Mouse (Mus musculus): ENCODE measurements around the gene Thegl.
"Not testable (repeated sequence)": the region's sequence is repeated elsewhere in the genome, so short reads cannot be mapped to it uniquely, and the experiment has no call there.

Thegl gene

GRCm38 (mm10) chr5:77015544-77016482 lies at the start of gene Thegl:
Thegl (plus strand) TSS chr5:77016023.
- DNase-seq (ENCODE audit: low spot score in 2 of 2) = peak; percentile 69 to 82

- no peak for DNase-seq (ENCODE audit: low spot score in 2 of 2)
Measured at GRCm38 (mm10) chr5:76969250-76969649, 46.6 kb upstream of the Thegl start.

GRCm38 (mm10) chr5:76971115-76971514 lies 44.7 kb upstream of the Thegl start:
- DNase-seq (ENCODE audit: low spot score in 2 of 2) = not testable (repeated sequence)

DNA sequence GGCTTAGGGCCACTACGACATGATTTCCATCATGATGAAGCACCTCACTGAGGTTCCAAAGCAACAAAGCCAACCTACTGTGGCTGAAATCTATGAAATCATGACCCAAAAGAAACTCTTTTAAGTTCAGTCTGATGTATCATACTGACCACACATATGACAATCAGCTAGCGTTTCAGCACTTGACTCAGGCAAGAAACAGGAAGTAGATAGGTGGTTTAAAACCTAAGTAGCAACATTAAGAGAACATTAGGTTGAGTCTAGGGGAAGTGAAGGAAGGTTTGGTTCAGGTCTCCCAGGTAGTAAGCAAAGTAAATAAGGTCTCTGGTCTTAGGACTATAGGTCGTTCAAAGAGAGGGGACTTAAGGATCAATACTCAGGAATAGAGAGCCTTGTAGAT lies 42.3 kb upstream of the Thegl start:
- no peak for DNase-seq (ENCODE audit: low spot score in 2 of 2)

DNA sequence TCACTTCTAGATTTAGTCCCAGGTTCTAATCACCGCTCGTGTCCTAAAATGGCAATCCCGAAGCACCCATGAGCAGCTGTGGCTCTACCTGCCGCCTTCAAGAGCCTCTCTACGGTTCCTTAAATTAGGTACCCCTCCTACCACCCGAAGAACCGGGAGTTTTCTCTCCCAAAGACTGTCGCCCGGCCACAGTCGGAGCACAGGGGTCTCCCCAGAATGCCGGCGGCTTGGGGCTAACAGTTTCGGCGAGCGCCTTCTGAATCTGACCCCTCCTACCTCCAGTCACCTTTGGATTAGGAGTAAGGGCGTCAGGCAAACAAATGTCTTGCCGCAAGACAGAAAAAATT lies 41.6 kb upstream of the Thegl start:
- DNase-seq (ENCODE audit: low spot score in 2 of 2) = no peak

DNA sequence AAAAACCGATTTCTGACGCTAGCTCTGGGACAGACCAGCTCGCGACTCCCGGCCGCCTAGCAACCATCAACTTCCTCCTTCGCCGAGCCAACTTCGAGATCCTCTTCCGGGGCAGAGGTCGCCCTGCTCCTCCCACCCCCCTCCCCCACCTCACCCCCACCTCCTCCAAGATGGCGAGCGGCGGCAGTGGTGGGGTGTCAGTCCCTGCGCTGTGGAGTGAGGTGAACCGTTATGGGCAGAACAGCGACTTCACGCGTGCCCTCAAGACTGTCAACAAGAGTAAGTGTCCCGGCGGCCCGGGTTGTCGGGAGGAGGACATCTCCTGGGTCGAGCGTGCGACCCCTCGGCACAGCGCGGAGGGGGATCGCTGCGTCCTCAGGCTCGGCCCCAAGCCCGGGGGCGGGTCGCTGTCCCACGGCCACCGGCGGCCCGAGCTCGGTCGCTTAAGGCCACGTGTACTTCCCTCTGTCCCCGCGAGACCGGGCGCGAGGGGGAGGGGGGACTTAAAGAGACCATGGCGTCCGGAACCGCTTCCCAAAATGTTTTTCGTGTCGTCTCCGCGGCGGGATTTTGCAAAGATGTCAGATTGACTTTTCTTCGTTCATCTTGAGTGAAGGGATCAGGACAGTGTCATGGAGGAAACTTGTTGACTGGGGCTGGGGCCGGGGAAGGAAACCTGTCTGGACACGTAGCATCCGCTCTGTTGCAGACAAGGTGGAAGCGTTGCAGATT lies 41.1 kb upstream of the Thegl start, which contains the start of gene Srp72:
TSS of gene Srp72 (plus strand) at position 130 of the 732 bp plus-strand sequence.
- DNase-seq (ENCODE audit: low spot score in 2 of 2) = peak; percentile 61 to 78

GRCm38 (mm10) chr5:76975736-76976135 lies 40.1 kb upstream of the Thegl start:
- no peak for DNase-seq (ENCODE audit: low spot score in 2 of 2)

GRCm38 (mm10) chr5:76984015-76984414 lies 31.8 kb upstream of the Thegl start:
- no peak for DNase-seq (ENCODE audit: low spot score in 2 of 2)

- DNase-seq (ENCODE audit: low spot score in 2 of 2) = no peak
Measured at GRCm38 (mm10) chr5:76990789-76991188, 25.0 kb upstream of the Thegl start.

GRCm38 (mm10) chr5:76993174-76993814 lies 22.5 kb upstream of the Thegl start:
- DNase-seq (ENCODE audit: low spot score in 2 of 2) = no peak

DNA sequence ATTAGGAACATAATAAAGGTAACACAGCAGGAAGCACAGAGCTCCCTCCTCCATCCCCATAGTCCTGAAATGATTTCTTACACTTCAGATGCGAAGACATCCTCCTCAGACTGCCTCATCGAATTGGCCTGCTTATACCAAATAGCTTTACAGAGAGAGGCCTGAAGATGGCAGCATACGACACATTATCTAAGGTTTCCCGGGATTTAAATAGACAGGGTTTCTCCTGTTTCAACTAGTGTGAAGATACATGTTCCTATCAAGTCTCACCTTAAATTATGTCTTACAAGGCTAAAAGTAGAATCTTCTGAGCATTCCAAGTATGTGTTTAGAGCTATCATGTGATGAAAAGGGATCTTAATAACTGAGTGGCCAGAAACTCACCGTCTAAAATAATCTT lies 17.4 kb upstream of the Thegl start:
- no peak for DNase-seq (ENCODE audit: low spot score in 2 of 2)

DNA sequence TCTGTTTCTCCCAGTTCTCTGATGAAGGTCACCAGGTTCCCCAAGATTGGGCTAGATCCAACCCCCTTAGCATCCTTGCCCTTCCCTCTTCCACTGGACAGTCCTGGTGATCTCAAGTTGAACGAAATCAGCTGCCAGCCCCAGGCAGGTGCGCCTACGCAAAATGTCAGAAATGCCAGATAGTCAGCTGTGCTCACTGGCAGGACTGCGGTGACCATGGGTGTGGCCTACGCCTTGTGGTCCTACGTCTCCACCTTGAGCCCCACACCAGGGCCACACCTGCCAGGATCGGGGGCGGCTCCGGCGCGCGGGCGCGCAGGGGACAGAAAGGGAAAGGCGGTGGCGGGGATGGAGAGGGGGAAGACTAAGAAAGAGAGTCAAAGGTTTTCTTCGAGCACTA lies 14.6 kb upstream of the Thegl start:
- DNase-seq (ENCODE audit: low spot score in 2 of 2) = no peak

GRCm38 (mm10) chr5:77004051-77004821 lies 11.6 kb upstream of the Thegl start, which contains the start of gene Arl9:
Arl9 (plus strand) TSS chr5:77004055.
- no peak for DNase-seq (ENCODE audit: low spot score in 2 of 2)

GRCm38 (mm10) chr5:77010352-77010751 lies 5.5 kb upstream of the Thegl start:
- no peak for DNase-seq (ENCODE audit: low spot score in 2 of 2)

- no peak for DNase-seq (ENCODE audit: low spot score in 2 of 2)
Measured at GRCm38 (mm10) chr5:77011082-77011481, 4.7 kb upstream of the Thegl start.

DNA sequence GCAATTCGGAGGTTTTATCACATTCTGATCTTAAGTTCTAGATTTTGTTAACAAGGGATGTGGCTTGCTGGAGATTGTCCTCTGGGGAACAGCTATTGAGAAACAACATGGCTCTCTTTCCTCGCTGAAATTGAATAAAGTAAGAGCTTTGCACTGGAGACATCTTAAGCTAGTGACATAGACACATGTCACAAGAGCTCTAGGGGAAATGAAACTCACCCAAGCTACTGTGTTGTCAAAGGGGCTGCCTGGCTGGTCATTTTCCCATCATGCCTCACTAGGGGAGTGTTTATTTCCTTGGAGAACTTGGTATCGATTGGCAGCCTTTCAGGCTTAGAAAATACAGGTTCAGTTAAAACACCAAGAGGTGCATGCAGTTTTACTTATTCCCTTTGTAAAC lies 2.7 kb upstream of the Thegl start:
- no peak for DNase-seq (ENCODE audit: low spot score in 2 of 2)

GRCm38 (mm10) chr5:77028034-77028433 lies 12.2 kb downstream of the Thegl start:
- DNase-seq (ENCODE audit: low spot score in 2 of 2) = no peak

- DNase-seq (ENCODE audit: low spot score in 2 of 2) = peak in 1 of 2 experiments; percentile 24
Measured at GRCm38 (mm10) chr5:77029735-77030134, 13.9 kb downstream of the Thegl start.

DNA sequence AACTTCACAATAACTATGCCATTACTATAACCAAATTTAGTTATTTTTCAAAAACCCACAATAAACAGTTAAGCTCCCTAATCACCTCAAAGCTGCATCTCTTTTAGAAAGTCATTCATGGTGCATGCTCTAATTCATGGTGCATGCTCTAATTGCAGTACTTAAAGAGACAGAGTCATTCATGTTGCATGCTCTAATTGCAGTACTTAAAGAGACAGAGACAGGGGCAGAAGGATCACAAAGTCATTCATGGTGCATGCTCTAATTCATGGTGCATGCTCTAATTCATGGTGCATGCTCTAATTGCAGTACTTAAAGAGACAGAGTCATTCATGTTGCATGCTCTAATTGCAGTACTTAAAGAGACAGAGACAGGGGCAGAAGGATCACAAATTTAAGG lies 19.3 kb downstream of the Thegl start:
- not testable (repeated sequence) for DNase-seq (ENCODE audit: low spot score in 2 of 2)

- no peak for DNase-seq (ENCODE audit: low spot score in 2 of 2)
Measured at GRCm38 (mm10) chr5:77038451-77038850, 22.6 kb downstream of the Thegl start.

DNA sequence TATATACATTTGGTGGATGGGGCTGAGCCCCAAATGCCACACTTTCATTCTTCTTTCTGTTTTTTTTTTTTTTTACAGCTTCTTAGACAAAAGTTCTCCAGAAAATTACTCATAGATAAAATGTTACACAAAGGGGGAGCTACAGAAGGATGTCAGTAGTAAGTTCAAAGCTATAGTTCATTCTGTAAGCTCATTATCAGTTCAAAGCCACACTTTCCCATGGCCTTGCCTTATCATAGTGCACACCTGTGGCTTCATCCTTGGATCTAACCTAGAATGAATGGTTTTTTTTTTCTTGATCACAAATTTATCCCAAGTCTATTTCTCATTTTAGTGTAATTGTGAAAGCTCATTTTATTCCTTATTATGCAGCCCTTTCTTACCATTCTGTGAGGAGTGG lies 23.6 kb downstream of the Thegl start:
- no peak for DNase-seq (ENCODE audit: low spot score in 2 of 2)
